Mouse (Mus musculus) heart, adult 18-20 months (tissue): ENCODE results near the gene Prr14. TPM values are rescaled to one million over a fixed set of nuclear protein-coding genes. Genes with fewer than 3 reads are reported as not detected.

Experiments
- DNase-seq, 2 experiments: peaks; one replicate each; pipeline ENCODE4 v3.0.0; 2021 to 2022; ENCODE audit warnings: mixed read lengths in 1 of 2
- microRNA-seq, 2 experiments: library from miRNA; unstranded; fragments of <30 nt; microRNA quantifications; one replicate each; pipeline ENCODE4 v1.2.0; 2022
- total RNA-seq, 2 experiments: library from RNA; stranded (reverse); gene quantifications; 2 replicates each; pipeline ENCODE4 v1.2.3; 2021

Gene Prr14
- total RNA-seq, 2 experiments from 2014 or later = 21.1 to 22.2 TPM

- peak; percentile 82 to 93 for DNase-seq
Observed at GRCm38 (mm10) chr7:127512231-127513015, 53.0 kb downstream of the Prr14 start.

GRCm38 (mm10) chr7:127513016-127513390 lies 53.6 kb downstream of the Prr14 start:
- peak in 1 of 2 experiments; percentile 67 for DNase-seq

GRCm38 (mm10) chr7:127513781-127514180 lies 54.4 kb downstream of the Prr14 start:
- DNase-seq = peak in 1 of 2 experiments; percentile 4

- peak; percentile 18 to 21 for DNase-seq
Observed at GRCm38 (mm10) chr7:127515846-127516245, 56.4 kb downstream of the Prr14 start.

GRCm38 (mm10) chr7:127516344-127516743 lies 56.9 kb downstream of the Prr14 start:
- DNase-seq = no peak

- DNase-seq = no peak
Observed at GRCm38 (mm10) chr7:127519284-127519683, 59.9 kb downstream of the Prr14 start, which contains the start of gene Gm42715. Gm42715 (plus strand) TSS chr7:127519584.

Small RNA genes within 50 kb of the gene (microRNA-seq; reads per million reads assigned to microRNA genes)
- gene Gm47278 (0 reads per million in 2 experiments), gene Mir7060 (0 reads per million in 2 experiments)

Other genes with a start within 250 kb of the Prr14 start
- gene Zfp553, start 226.6 kb upstream of the Prr14 start, total RNA-seq = 1 to 10 TPM; 6.4 to 6.7 TPM
- 1 to 10 TPM; 3.0 to 7.7 TPM for gene Sept1, start 226.5 kb upstream of the Prr14 start, total RNA-seq
- 10 to 100 TPM; 18.3 to 19.3 TPM for gene Zfp771, start 215.3 kb upstream of the Prr14 start, total RNA-seq
- gene Dctpp1, start 198.9 kb upstream of the Prr14 start, total RNA-seq = 10 to 100 TPM; 40.3 to 42.0 TPM
- gene Sephs2, start 185.6 kb upstream of the Prr14 start, total RNA-seq = 10 to 100 TPM; 29.5 to 31.7 TPM
- 1 to 10 TPM; 1.9 to 4.1 TPM for gene Itgal, start 163.4 kb upstream of the Prr14 start, total RNA-seq
- 10 to 100 TPM; 35.9 to 42.9 TPM for gene Zfp768, start 114.0 kb upstream of the Prr14 start, total RNA-seq
- 1 to 10 TPM; 3.4 to 5.1 TPM for gene Zfp747, start 83.6 kb upstream of the Prr14 start, total RNA-seq
- gene 9130019O22Rik, start 72.4 kb upstream of the Prr14 start, total RNA-seq = 1 to 10 TPM; 1.6 to 1.7 TPM
- gene E430018J23Rik, start 66.0 kb upstream of the Prr14 start, total RNA-seq = 1 to 10 TPM; 3.4 to 3.7 TPM
- gene Zfp764, start 52.8 kb upstream of the Prr14 start, total RNA-seq = 1 to 10 TPM; 2.4 to 3.3 TPM
- gene Zfp688, start 37.5 kb upstream of the Prr14 start, total RNA-seq = 1 to 10 TPM; 1.7 to 2.4 TPM
- gene Zfp689, start 10.5 kb upstream of the Prr14 start, total RNA-seq = 1 to 10 TPM; 1.3 TPM
- 10 to 100 TPM; 24.2 to 31.1 TPM for gene Fbrs, start 19.6 kb downstream of the Prr14 start, total RNA-seq
- gene Srcap, start 52.4 kb downstream of the Prr14 start, total RNA-seq = 10 to 100 TPM; 47.1 to 56.4 TPM
- gene Gm42715, start 60.0 kb downstream of the Prr14 start, total RNA-seq = 10 to 100 TPM in 1 of 2 experiments, 1 to 10 TPM in 1; 9.7 to 11.4 TPM
- gene Tmem265, start 101.8 kb downstream of the Prr14 start, total RNA-seq = not detected
- 10 to 100 TPM; 14.9 to 16.4 TPM for gene Phkg2, start 113.7 kb downstream of the Prr14 start, total RNA-seq
- 10 to 100 TPM; 12.6 to 15.4 TPM for gene Ccdc189, start 129.0 kb downstream of the Prr14 start, total RNA-seq
- 10 to 100 TPM; 41.0 to 42.8 TPM for gene Rnf40, start 129.2 kb downstream of the Prr14 start, total RNA-seq
- gene Zfp629, start 156.2 kb downstream of the Prr14 start, total RNA-seq = 10 to 100 TPM; 16.5 TPM
- gene Bcl7c, start 249.3 kb downstream of the Prr14 start, total RNA-seq = 10 to 100 TPM; 34.1 to 35.4 TPM